Mouse (Mus musculus): ENCODE measurements around the gene Psmd7.

DNA sequence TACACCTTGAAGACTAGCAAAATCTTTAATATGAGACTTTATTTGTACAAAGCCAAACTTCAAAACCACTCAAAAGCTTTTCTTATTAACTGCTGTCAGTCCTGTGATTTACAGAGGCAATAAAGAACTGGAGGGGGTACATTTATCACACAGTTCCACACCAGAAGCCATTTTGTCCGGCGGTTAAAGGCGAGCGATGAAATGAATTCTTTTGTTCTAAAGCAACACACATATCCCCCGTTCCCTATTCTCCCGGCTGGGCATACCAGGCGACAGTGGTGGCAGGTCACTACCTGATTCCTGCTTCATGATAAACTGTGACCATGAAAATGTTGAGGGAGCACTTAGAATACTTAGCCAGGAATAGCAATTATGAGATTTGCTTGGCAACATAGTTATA, 20.5 kb upstream of the Psmd7 start:
- TF ChIP-seq CTCF (IDR thresholded peaks at IDR 0.05; ENCODE audit: borderline replicate concordance, control insufficient read depth, extremely low read depth, insufficient read depth, low read length, poor library complexity) (no peak), POLR2A (IDR thresholded peaks at IDR 0.05; ENCODE audit: control insufficient read depth, extremely low read depth, insufficient read depth, low read length, poor library complexity) (no peak)
